Mouse (Mus musculus) stomach, postnatal 0 days (tissue): ENCODE data around the gene Ube2g2. TPM values are rescaled to one million over a fixed set of nuclear protein-coding genes. Genes with fewer than 3 reads are reported as not detected.

Experiments
- ATAC-seq: fragments of 200-750 bp; cut with Nextera tagmentation; 2 replicates; pipeline ENCODE4 v1.8.0; 2017; ENCODE audit not compliant: low FRiP score, low TSS enrichment
- DNase-seq: peaks from one replicate; pipeline ENCODE4 v3.0.0-alpha.2; 2016; ENCODE audit warnings: low spot score
- H3K27ac ChIP-seq: fragments of 300-500 bp; sonication (generic); replicated peaks from 2 replicates; pipeline ENCODE4 v1.5.1; 2014; ENCODE audit warnings: mild to moderate bottlenecking, control low read depth
- H3K27me3 ChIP-seq: fragments of 300-500 bp; sonication (generic); 2 replicates; pipeline ENCODE4 v1.6.1; 2014; ENCODE audit warnings: low read length; ENCODE audit not compliant: control insufficient read depth, insufficient read depth
- H3K36me3 ChIP-seq: fragments of 300-500 bp; sonication (generic); 2 replicates; pipeline ENCODE4 v1.6.1; 2014; ENCODE audit warnings: low read length, mixed read lengths; ENCODE audit not compliant: control insufficient read depth, insufficient read depth
- H3K4me1 ChIP-seq: fragments of 300-500 bp; sonication (generic); replicated peaks from 2 replicates; pipeline ENCODE4 v1.6.1; 2014; ENCODE audit warnings: antibody characterized with exemption; ENCODE audit not compliant: control insufficient read depth, insufficient read depth
- H3K4me2 ChIP-seq: fragments of 300-500 bp; sonication (generic); replicated peaks from 2 replicates; pipeline ENCODE4 v1.6.1; 2014; ENCODE audit warnings: low read depth, mild to moderate bottlenecking, control low read depth, moderate library complexity
- H3K4me3 ChIP-seq: fragments of 300-500 bp; sonication (generic); 2 replicates; pipeline ENCODE4 v1.5.1; 2014; ENCODE audit warnings: low read depth, low read length, control low read depth
- H3K9ac ChIP-seq: fragments of 300-500 bp; sonication (generic); 2 replicates; pipeline ENCODE4 v1.6.1; 2014; ENCODE audit warnings: mild to moderate bottlenecking, low read length, control low read depth, mixed read lengths
- H3K9me3 ChIP-seq: fragments of 300-500 bp; sonication (generic); 2 replicates; pipeline ENCODE4 v1.6.1; 2016; ENCODE audit warnings: low read length; ENCODE audit not compliant: control insufficient read depth
- CTCF ChIP-seq: IDR thresholded peaks from 2 replicates; pipeline ENCODE4 v1.5.1; 2016; ENCODE audit warnings: antibody characterized with exemption, low read depth, mild to moderate bottlenecking, moderate library complexity
- EP300 ChIP-seq: optimal IDR thresholded peaks from 2 replicates; pipeline ENCODE3; 2016; ENCODE audit warnings: antibody characterized with exemption
- WGBS: fragments of 180-500 bp; shearing (Covaris S2); extraction: QIAGEN DNeasy Blood & Tissue Kit; methylation state at CpG from one replicate; pipeline ENCODE4 v1.1.7; 2014; 5-methylcytosine and 5-hydroxymethylcytosine counted together
- polyA plus RNA-seq: library from polyadenylated mRNA; unstranded; fragments of >200 nt; fragmentation: Nextera tagmentation; extraction: Ambion mirVana; gene quantifications from 2 replicates; pipeline ENCODE4 v1.2.1, GENCODE M21; 2015

The Ube2g2 gene
- polyA plus RNA-seq, 1 experiment from 2014 or later, result 54.5 TPM

- WGBS, result 37% methylated on average over 15 of the region's 15 CpGs
- DNase-seq, result no peak
These were observed 36.4 kb downstream of the Ube2g2 start for GRCm38 (mm10) chr10:77658286-77658994.

DNA sequence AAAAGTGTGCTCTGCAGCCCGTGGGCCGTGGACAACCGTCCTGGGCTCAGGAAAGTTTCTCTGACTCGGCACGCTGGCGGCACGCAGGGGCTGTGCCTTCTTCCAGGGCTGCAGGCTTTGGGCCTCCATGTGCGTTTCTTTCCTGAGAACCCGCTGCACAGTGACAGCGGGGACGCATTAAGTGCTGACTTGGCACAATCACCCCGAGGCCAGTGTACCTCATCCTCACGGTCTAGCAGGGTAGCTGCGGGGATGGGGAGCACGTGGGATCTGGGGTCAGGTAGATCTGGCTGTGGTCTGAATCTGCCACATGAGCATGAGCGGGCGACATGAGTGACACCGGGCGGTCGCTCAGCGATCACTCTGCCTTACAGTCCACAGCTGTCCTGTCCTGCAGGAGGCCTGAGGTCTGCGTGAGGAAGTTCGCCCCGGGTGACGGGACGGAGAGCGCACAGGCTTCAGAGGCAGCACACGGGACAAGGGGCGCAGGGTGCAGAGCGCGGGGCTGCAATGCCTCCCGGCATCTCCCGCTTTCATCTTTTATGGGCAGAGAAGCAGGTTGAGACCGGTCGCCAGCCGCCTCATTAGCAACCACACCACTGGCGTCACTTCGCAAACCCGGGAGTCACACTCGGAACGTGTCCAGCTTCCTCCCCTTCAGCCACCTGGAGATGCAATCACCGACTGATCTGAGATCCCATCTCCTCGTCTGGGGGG is 42.0 kb downstream of the Ube2g2 start:
- WGBS, result 40% methylated on average over 43 of the region's 43 CpGs
- ATAC-seq (no peak), DNase-seq (no peak)
- H3K4me2 ChIP-seq, result 0 out of 2 replicates have a peak overlapping the region, but pooled peaks have one; percentile 11
- H3K9ac ChIP-seq, result no peak overlapping the region
- H3K4me1 ChIP-seq, result no peaks in the 10 kb centered on the region
- H3K27ac ChIP-seq, result no peak overlapping the region
- H3K36me3 ChIP-seq, result no peaks in the 10 kb centered on the region
- no peak overlapping the region for H3K4me3 ChIP-seq
- no peak for TF ChIP-seq EP300
- no peak for TF ChIP-seq CTCF
- no peaks in the 10 kb centered on the region for H3K9me3 ChIP-seq
- H3K27me3 ChIP-seq, result no peaks in the 10 kb centered on the region

More at GRCm38 (mm10) chr10:77658286-77658994, 36.4 kb downstream of the Ube2g2 start:
- Histone ChIP-seq H3K9ac (no peak overlapping the region), H3K27me3 (no peaks in the 10 kb centered on the region), H3K27ac (no peak overlapping the region), H3K4me1 (no peaks in the 10 kb centered on the region), H3K9me3 (no peaks in the 10 kb centered on the region), H3K36me3 (no peaks in the 10 kb centered on the region), H3K4me3 (no peak overlapping the region), H3K4me2 (no peak overlapping the region)
- ATAC-seq, result peak; percentile 47; the same call in 1 of the 2 replicates
- TF ChIP-seq EP300 (no peak), CTCF (no peak)

DNA sequence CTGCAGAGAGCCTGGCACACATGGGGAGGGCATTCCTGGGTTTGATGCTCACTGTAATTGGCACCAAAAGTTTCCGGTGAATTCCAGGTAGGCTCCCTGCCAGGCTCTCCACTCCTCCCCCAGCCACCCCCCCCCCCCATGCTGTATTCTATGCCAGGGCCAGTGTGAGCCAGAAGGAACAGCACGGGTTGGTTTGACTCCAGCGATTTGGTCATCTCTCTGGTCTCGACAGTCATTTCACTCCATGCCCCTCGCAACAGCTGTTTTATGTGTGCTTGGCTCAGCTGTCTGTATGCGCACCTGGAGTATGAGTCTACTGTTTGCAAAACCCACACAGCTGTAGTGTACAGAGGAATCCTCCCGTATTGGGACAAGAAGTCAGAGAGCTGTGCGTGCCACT is 44.3 kb downstream of the Ube2g2 start:
- Histone ChIP-seq H3K4me1 (no peaks in the 10 kb centered on the region), H3K36me3 (no peaks in the 10 kb centered on the region), H3K4me3 (no peak overlapping the region), H3K9ac (no peak overlapping the region), H3K4me2 (no peak overlapping the region), H3K9me3 (no peaks in the 10 kb centered on the region), H3K27ac (no peak overlapping the region), H3K27me3 (no peaks in the 10 kb centered on the region)
- WGBS, result 29% methylated on average over 8 of the region's 8 CpGs
- DNase-seq (no peak), ATAC-seq (0 out of 2 replicates have a peak, but pooled peaks have one; percentile 36)
- TF ChIP-seq CTCF (no peak), EP300 (no peak)

DNA sequence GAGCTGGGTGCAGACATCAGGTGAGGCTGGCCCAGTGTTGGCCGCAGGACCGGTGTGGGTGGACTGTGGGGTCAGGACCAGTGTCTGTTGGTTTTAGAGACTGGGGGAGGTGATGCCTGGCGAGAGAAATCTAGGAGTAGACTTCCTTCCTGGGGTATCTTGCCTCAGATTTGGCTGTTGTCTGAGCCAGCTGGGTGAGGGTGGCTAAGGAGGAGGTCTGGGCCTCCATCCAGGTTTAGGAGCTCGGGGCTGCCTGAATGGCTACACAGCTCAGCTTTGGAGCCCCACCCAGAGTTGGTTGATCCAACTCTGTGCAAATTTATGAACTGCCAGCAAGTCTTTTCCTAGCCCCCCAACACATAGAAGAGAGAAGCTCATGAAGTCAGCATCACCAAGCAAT is 45.3 kb downstream of the Ube2g2 start:
- no peak overlapping the region for H3K27ac ChIP-seq
- no peaks in the 10 kb centered on the region for H3K4me1 ChIP-seq
- H3K9me3 ChIP-seq, result no peaks in the 10 kb centered on the region
- H3K36me3 ChIP-seq, result no peaks in the 10 kb centered on the region
- WGBS, result 63% methylated on average over 4 of the region's 4 CpGs
- ATAC-seq, result no peak
- no peak overlapping the region for H3K4me3 ChIP-seq
- no peak for DNase-seq
- no peaks in the 10 kb centered on the region for H3K27me3 ChIP-seq
- H3K9ac ChIP-seq, result no peak overlapping the region
- no peak overlapping the region for H3K4me2 ChIP-seq
- TF ChIP-seq EP300 (no peak), CTCF (no peak)

- no peak for DNase-seq
- Histone ChIP-seq H3K4me2 (no peak overlapping the region), H3K27ac (no peak overlapping the region), H3K4me1 (no peaks in the 10 kb centered on the region), H3K9me3 (no peaks in the 10 kb centered on the region), H3K4me3 (no peak overlapping the region), H3K9ac (no peak overlapping the region), H3K27me3 (no peaks in the 10 kb centered on the region), H3K36me3 (no peaks in the 10 kb centered on the region)
- TF ChIP-seq CTCF (no peak), EP300 (no peak)
- 69% methylated on average over 4 of the region's 4 CpGs for WGBS
- no peak for ATAC-seq
These were observed 48.6 kb downstream of the Ube2g2 start for GRCm38 (mm10) chr10:77670710-77671109.

DNA sequence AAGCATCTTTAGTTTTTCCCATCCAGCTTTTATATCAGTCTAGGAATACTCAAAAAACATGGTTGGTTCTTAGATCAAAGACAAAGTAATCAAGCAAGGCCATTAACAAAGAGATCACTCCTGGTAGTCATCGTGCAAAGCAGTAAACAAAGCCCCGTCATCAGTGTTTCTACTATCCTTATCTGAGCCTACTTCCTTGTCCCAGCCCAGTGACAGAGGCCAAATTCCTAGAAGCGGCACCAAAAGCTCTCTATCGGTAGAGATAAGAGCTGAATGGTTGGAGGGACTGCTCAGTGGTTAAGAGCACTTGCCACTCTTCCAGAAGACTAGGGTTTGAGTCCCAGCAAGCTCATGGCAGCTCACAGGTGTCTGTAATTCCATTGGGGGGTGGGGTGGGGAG is 49.4 kb downstream of the Ube2g2 start:
- H3K4me2 ChIP-seq, result no peak overlapping the region
- ATAC-seq (no peak), DNase-seq (no peak)
- no peak overlapping the region for H3K4me3 ChIP-seq
- H3K27me3 ChIP-seq, result no peaks in the 10 kb centered on the region
- H3K36me3 ChIP-seq, result no peaks in the 10 kb centered on the region
- TF ChIP-seq CTCF (no peak), EP300 (no peak)
- H3K9me3 ChIP-seq, result no peaks in the 10 kb centered on the region
- WGBS, result 38% methylated on average over 4 of the region's 4 CpGs
- no peak overlapping the region for H3K9ac ChIP-seq
- no peaks in the 10 kb centered on the region for H3K4me1 ChIP-seq
- H3K27ac ChIP-seq, result no peak overlapping the region
